Mouse (Mus musculus) hindbrain, postnatal 0 days (tissue): ENCODE measurements around the gene Olfr1402. TPM values are rescaled to one million over a fixed set of nuclear protein-coding genes. Genes with fewer than 3 reads are reported as not detected.
A peak's percentile ranks its signal among the peaks of the same experiment; 100 is the strongest.

Experiments
- ATAC-seq: fragments of 200-750 bp; cut with Nextera tagmentation; 2 replicates; pipeline ENCODE4 v1.8.0; 2017; ENCODE audit warnings: mild to moderate bottlenecking, moderate TSS enrichment, moderate library complexity
- DNase-seq: peaks from one replicate; pipeline ENCODE4 v3.0.0-alpha.2; 2015; ENCODE audit warnings: low spot score
- H3K27ac ChIP-seq: fragments of 300-500 bp; sonication (generic); 2 replicates; pipeline ENCODE4 v1.5.1; 2014; ENCODE audit warnings: mild to moderate bottlenecking
- H3K27me3 ChIP-seq: fragments of 300-500 bp; sonication (generic); 2 replicates; pipeline ENCODE4 v1.6.1; 2014; ENCODE audit warnings: low read length, mixed read lengths; ENCODE audit not compliant: insufficient read depth
- H3K36me3 ChIP-seq: fragments of 300-500 bp; sonication (generic); 2 replicates; pipeline ENCODE4 v1.6.1; 2014; ENCODE audit warnings: low read length, mixed read lengths; ENCODE audit not compliant: insufficient read depth
- H3K4me1 ChIP-seq: fragments of 300-500 bp; sonication (generic); 2 replicates; pipeline ENCODE4 v1.6.1; 2014; ENCODE audit warnings: antibody characterized with exemption, low read length, mixed read lengths; ENCODE audit not compliant: insufficient read depth
- H3K4me2 ChIP-seq: fragments of 300-500 bp; sonication (generic); 2 replicates; pipeline ENCODE4 v1.6.1; 2014; ENCODE audit warnings: low read depth, mild to moderate bottlenecking, low read length, moderate library complexity, mixed read lengths
- H3K4me3 ChIP-seq: fragments of 300-500 bp; sonication (generic); 2 replicates; pipeline ENCODE4 v1.5.1; 2014; ENCODE audit warnings: low read length
- H3K9ac ChIP-seq: fragments of 300-500 bp; sonication (generic); replicated peaks from 2 replicates; pipeline ENCODE4 v1.6.1; 2014; ENCODE audit warnings: mild to moderate bottlenecking, low read length, moderate library complexity, mixed read lengths
- H3K9me3 ChIP-seq: fragments of 300-500 bp; sonication (generic); 2 replicates; pipeline ENCODE4 v1.6.1; 2016; ENCODE audit warnings: low read length, mixed read lengths
- CTCF ChIP-seq: IDR thresholded peaks from 2 replicates; pipeline ENCODE4 v1.5.1; 2016; ENCODE audit warnings: antibody characterized with exemption, control low read depth, low read depth
- WGBS: fragments of 180-500 bp; shearing (Covaris S2); extraction: QIAGEN DNeasy Blood & Tissue Kit; methylation state at CpG from one replicate; pipeline ENCODE4 v1.1.7; 2014; 5-methylcytosine and 5-hydroxymethylcytosine counted together
- polyA plus RNA-seq: library from polyadenylated mRNA; unstranded; fragments of >200 nt; fragmentation: Nextera tagmentation; extraction: Ambion mirVana; gene quantifications from 2 replicates; pipeline ENCODE4 v1.2.1, GENCODE M21; 2015
- total RNA-seq: library from RNA; depleted of rRNA; stranded (reverse); fragments of >200 nt; gene quantifications from 2 replicates; pipeline ENCODE4 v1.2.3, GENCODE M21; 2014; rRNA removed

The Olfr1402 gene
- total RNA-seq: not detected in 2 replicates
- polyA plus RNA-seq: not detected in 2 replicates

DNA sequence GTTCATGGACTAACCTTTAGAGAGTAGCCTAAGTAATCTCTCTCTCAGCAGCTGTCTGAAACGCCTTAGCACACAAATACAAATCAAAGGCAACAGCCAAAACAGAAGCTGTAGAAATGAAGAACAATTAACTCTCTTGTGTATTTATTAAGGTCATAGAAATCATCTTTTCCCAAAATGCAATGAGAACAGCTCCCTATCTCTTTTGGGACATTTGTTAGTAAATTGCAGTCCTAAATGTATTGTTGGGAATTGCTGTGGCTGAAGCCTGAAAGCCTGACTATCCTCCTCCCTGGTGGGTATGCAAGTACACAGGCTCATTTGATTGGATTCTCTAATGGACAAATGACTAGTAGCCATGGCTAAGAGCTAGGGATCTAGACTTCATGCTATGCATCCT is at the start of gene Olfr1402:
Olfr1402 (minus strand) TSS at position 101 of the 400 bp plus-strand sequence.
- 72% methylated on average over 1 of the region's 1 CpGs for WGBS
- DNase-seq (no peak), ATAC-seq (no peak)
- Histone ChIP-seq H3K4me2 (no peak within 1 kb of the TSS), H3K27ac (no peak within 1 kb of the TSS), H3K27me3 (no peaks in the 10 kb centered on the region), H3K9me3 (no peaks in the 10 kb centered on the region), H3K36me3 (no peaks in the 10 kb centered on the region), H3K9ac (no peak within 1 kb of the TSS), H3K4me3 (no peak within 1 kb of the TSS), H3K4me1 (no peaks in the 10 kb centered on the region)
- no peak for TF ChIP-seq CTCF

DNA sequence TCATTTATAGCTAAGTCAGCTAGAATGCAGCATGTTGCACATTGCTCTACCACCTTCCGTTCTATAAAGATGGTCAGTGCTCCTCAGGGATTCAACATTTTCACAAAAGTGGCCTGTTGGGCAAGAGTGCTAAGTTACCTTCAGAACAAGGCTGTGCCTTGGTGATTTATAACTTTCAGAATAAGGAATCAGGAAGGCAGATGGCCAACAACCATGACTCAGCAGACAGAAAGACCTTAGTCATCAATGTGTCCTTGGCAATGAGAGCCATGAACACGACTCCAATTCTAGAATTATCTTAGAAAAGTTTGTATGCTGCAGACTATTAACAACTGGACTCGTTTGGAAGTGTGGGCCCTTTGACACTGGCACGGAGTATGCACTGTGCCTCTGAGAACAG is 33.5 kb upstream of the Olfr1402 start:
- Histone ChIP-seq H3K4me3 (no peak overlapping the region), H3K4me2 (no peak overlapping the region), H3K27ac (no peak overlapping the region), H3K27me3 (no peaks in the 10 kb centered on the region), H3K9me3 (no peaks in the 10 kb centered on the region), H3K4me1 (no peaks in the 10 kb centered on the region), H3K36me3 (no peaks in the 10 kb centered on the region), H3K9ac (no peak overlapping the region)
- DNase-seq (no peak), ATAC-seq (no peak)
- no peak for TF ChIP-seq CTCF
- WGBS: 93% methylated on average over 4 of the region's 4 CpGs

DNA sequence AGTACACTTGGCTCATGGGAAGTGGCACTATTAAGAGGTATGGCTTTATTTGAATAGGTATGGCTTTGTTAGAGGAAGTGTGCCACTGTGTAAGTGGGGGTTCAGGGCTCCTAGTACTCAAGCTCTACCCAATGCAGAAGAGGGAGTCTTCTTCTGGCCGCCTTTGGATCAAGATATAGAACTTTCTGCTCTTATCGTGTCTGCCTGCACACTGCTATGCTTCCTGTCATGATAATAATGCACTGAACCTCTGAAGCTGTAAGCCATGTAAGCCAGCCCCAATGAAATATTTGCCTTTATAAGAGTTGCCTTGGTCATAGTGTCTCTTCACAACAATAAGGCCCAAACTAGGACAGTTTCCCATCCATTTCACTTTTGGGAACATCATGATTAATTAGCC is 16.8 kb upstream of the Olfr1402 start:
- WGBS: 92% methylated on average over 2 of the region's 2 CpGs
- no peak overlapping the region for H3K9ac ChIP-seq
- no peaks in the 10 kb centered on the region for H3K4me1 ChIP-seq
- TF ChIP-seq CTCF: no peak
- no peaks in the 10 kb centered on the region for H3K9me3 ChIP-seq
- ATAC-seq (no peak), DNase-seq (no peak)
- no peaks in the 10 kb centered on the region for H3K36me3 ChIP-seq
- no peak overlapping the region for H3K4me2 ChIP-seq
- no peaks in the 10 kb centered on the region for H3K27me3 ChIP-seq
- H3K27ac ChIP-seq: no peak overlapping the region
- H3K4me3 ChIP-seq: no peak overlapping the region

DNA sequence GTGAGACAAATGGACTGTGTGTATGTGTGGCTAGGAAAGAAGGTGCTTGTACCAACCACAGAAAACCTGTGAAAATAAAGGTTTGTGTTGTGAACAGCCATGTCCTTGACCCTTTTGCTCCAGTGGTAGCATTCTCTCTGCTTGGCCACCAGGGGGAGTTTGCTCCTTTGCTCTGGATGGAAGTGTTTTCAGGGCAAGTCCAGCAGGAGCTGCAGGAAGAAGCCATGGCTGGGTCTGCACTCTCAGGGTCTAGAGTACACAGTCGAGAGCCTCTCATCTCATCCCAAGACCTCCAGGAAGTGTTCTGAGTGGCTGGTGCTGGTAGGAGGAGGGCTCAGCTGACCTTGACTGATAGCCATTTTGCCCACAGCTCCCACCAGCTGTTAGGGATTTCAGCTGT is 27.5 kb downstream of the Olfr1402 start:
- H3K4me1 ChIP-seq: no peaks in the 10 kb centered on the region
- DNase-seq (peak; percentile 43), ATAC-seq (no peak)
- 64% methylated on average over 1 of the region's 1 CpGs for WGBS
- H3K27ac ChIP-seq: no peak overlapping the region
- no peaks in the 10 kb centered on the region for H3K36me3 ChIP-seq
- no peaks in the 10 kb centered on the region for H3K9me3 ChIP-seq
- no peak overlapping the region for H3K4me3 ChIP-seq
- peak; percentile 75 for TF ChIP-seq CTCF
- no peak overlapping the region for H3K4me2 ChIP-seq
- H3K27me3 ChIP-seq: no peaks in the 10 kb centered on the region
- no peak overlapping the region for H3K9ac ChIP-seq

DNA sequence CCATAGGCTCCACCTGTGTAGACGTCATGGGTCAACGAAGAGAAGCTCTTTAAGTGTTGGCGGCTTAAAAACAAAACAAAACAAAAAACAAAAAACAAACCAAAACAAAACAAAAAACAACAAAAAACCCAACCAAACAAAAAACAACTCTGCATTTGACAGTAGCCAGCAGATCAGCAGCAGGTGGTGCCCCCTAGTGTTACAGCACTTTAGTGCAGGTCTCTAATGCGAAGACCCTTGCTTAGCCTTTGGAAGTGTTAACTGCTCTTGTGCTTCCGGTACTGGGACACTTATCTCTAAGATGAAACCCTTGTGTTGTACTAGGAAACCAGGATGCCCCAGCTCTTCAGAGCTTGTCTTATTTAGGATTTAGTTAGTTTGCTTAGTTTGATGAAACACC is 28.7 kb downstream of the Olfr1402 start:
- no peaks in the 10 kb centered on the region for H3K36me3 ChIP-seq

DNA sequence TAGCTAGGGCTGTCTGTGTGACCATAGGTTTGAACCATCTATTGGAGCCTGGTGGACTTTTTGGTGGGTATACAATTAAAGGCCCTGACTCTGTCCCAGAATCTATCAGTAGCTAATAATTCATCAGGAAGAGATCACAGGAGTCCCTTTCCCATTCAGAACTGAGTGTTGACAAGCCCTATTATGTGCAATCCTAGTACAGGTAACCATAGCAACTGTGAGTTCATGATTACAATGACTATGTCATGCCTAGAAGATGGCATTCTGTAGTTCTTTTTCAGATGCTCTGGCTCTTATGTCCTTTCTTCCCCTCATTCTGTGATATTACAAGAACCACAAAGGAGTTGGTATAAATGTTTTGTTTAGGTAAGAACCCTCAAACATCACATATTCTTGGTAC is 51.4 kb downstream of the Olfr1402 start:
- no peak for TF ChIP-seq CTCF
- ATAC-seq (0 out of 2 replicates have a peak, but pooled peaks have one; percentile 55), DNase-seq (peak; percentile 52)
- H3K9me3 ChIP-seq: no peaks in the 10 kb centered on the region
- H3K4me1 ChIP-seq: no peaks in the 10 kb centered on the region
- no peak overlapping the region for H3K4me2 ChIP-seq
- no peak overlapping the region for H3K27ac ChIP-seq
- no peak overlapping the region for H3K4me3 ChIP-seq
- H3K9ac ChIP-seq: no peak overlapping the region
- H3K36me3 ChIP-seq: no peaks in the 10 kb centered on the region
- H3K27me3 ChIP-seq: no peaks in the 10 kb centered on the region

More for the DNA sequence above, 28.7 kb downstream of the Olfr1402 start:
- Histone ChIP-seq H3K4me3 (no peak overlapping the region), H3K27me3 (no peaks in the 10 kb centered on the region), H3K27ac (no peak overlapping the region), H3K4me2 (no peak overlapping the region), H3K9me3 (no peaks in the 10 kb centered on the region), H3K9ac (no peak overlapping the region), H3K4me1 (no peaks in the 10 kb centered on the region)
- 78% methylated on average over 5 of the region's 5 CpGs for WGBS
- ATAC-seq: no peak
- TF ChIP-seq CTCF: peak; percentile 63
- peak; percentile 10 for DNase-seq

DNA sequence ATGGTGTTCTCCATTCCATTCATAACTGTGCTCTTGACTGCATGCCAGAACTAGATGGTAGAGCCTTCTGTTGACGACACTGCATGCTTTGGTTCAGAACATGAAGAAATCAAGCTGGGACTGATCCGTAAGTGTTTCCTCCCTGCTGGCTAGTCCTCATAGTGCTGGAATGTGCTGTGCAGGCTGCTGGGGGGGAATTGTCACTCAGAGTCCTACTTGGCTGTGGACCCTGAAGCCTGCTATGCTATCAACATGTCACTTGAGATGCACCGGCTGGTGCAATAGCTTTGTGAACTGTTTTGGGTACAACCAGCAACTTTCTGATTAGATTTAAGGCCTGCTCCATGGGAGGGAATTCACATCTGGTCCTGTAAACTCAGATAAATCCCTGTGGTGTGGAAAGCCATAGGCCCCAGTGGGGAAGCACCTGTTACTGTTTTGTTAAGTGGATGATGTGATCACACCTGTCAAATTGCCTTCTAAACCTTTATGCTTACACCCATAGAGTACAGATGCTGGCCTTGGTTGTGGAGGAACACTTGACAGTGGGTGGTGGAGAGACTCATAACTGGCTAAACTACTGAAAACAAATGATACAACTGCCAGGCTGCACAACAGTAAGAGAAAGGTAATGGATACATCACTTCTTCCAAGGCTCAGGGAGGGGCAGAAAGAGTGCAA is 58.3 kb downstream of the Olfr1402 start:
- DNase-seq: peak; percentile 2
- Histone ChIP-seq H3K4me1 (no peaks in the 10 kb centered on the region), H3K9me3 (no peaks in the 10 kb centered on the region), H3K4me2 (no peak overlapping the region), H3K36me3 (no peaks in the 10 kb centered on the region), H3K4me3 (no peak overlapping the region), H3K9ac (no peak overlapping the region), H3K27ac (no peak overlapping the region), H3K27me3 (no peaks in the 10 kb centered on the region)
- TF ChIP-seq CTCF: no peak
- ATAC-seq: no peak
- WGBS: 56% methylated on average over 3 of the region's 3 CpGs
